Mouse (Mus musculus) hindbrain, embryonic 11.5 days (tissue): ENCODE data around the gene Snap47. TPM values are rescaled to one million over a fixed set of nuclear protein-coding genes. Genes with fewer than 3 reads are reported as not detected.
"Not testable (repeated sequence)": the region's sequence is repeated elsewhere in the genome, so short reads cannot be mapped to it uniquely, and the experiment has no call there.

ENCODE experiments used
- ATAC-seq: fragments of 200-750 bp; cut with Nextera tagmentation; 2 replicates; pipeline ENCODE4 v1.8.0; 2017; ENCODE audit warnings: mild to moderate bottlenecking, moderate TSS enrichment, moderate library complexity; ENCODE audit not compliant: low FRiP score
- DNase-seq: peaks from one replicate; pipeline ENCODE4 v3.0.0-alpha.2; 2015; ENCODE audit warnings: low spot score
- H3K27ac ChIP-seq: fragments of 300-500 bp; sonication (generic); 2 replicates; pipeline ENCODE4 v1.5.1; 2014; ENCODE audit warnings: mild to moderate bottlenecking, low read depth, low read length
- H3K27me3 ChIP-seq: fragments of 300-500 bp; sonication (generic); 2 replicates; pipeline ENCODE4 v1.6.1; 2014; ENCODE audit warnings: mild to moderate bottlenecking, low read length, moderate library complexity, mixed read lengths; ENCODE audit not compliant: control insufficient read depth, insufficient read depth
- H3K36me3 ChIP-seq: fragments of 300-500 bp; sonication (generic); 2 replicates; pipeline ENCODE4 v1.6.1; 2014; ENCODE audit warnings: mild to moderate bottlenecking, low read length, moderate library complexity, mixed read lengths; ENCODE audit not compliant: control insufficient read depth, insufficient read depth
- H3K4me1 ChIP-seq: fragments of 300-500 bp; sonication (generic); replicated peaks from 2 replicates; pipeline ENCODE4 v1.6.1; 2014; ENCODE audit warnings: low read length, mixed read lengths; ENCODE audit not compliant: control insufficient read depth, insufficient read depth
- H3K4me2 ChIP-seq: fragments of 300-500 bp; sonication (generic); replicated peaks from 2 replicates; pipeline ENCODE4 v1.6.1; 2014; ENCODE audit warnings: mild to moderate bottlenecking, low read depth, low read length
- H3K4me3 ChIP-seq: fragments of 300-500 bp; sonication (generic); 2 replicates; pipeline ENCODE4 v1.5.1; 2014; ENCODE audit warnings: low read depth, low read length
- H3K9ac ChIP-seq: fragments of 300-500 bp; sonication (generic); 2 replicates; pipeline ENCODE4 v1.6.1; 2014; ENCODE audit warnings: low read depth, low read length
- H3K9me3 ChIP-seq: fragments of 300-500 bp; sonication (generic); 2 replicates; pipeline ENCODE4 v1.6.1; 2016; ENCODE audit warnings: low read length; ENCODE audit not compliant: control insufficient read depth
- WGBS: fragments of 180-500 bp; shearing (Covaris S2); extraction: QIAGEN DNeasy Blood & Tissue Kit; methylation state at CpG from one replicate; pipeline ENCODE4 v1.1.7; 2014; 5-methylcytosine and 5-hydroxymethylcytosine counted together
- polyA plus RNA-seq: library from polyadenylated mRNA; unstranded; fragments of >200 nt; fragmentation: Nextera tagmentation; extraction: Ambion mirVana; gene quantifications from 2 replicates; pipeline ENCODE4 v1.2.1, GENCODE M21; 2014

The Snap47 gene
- polyA plus RNA-seq, 1 experiment from 2014 or later = 195 TPM

- WGBS = 91% methylated on average over 3 of the region's 3 CpGs
- no peak for DNase-seq
- Histone ChIP-seq H3K4me3 (no peak overlapping the region), H3K4me2 (no peak overlapping the region), H3K9me3 (no peaks in the 10 kb centered on the region), H3K36me3 (no peaks in the 10 kb centered on the region), H3K27ac (no peak overlapping the region), H3K4me1 (no peaks in the 10 kb centered on the region), H3K9ac (no peak overlapping the region), H3K27me3 (no peaks in the 10 kb centered on the region)
- no peak for ATAC-seq
These were observed 73.0 kb downstream of the Snap47 start for GRCm38 (mm10) chr11:59377999-59378398.

DNA sequence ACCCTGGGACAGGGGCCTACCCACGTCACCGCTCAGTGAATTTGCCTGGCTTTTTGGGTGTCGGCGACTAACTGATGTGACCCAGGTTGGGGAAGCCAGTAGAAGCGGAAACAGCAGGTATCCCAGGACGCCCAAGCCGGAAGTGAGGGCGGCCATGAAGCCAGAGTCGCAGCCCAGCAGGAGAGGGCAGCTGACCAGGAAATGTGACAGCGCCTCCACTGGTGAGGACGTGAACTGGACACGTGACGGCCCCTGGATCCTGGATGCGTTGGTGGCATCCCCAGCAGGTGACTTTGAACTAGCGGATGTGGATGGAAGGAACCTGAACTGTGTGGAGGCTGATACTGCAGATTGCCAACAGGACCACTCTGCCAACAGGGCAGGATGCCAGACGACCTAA lies 75.5 kb downstream of the Snap47 start, which contains the start of gene Prss38:
Gene Prss38 (minus strand): TSS at position 183 of the 400 bp plus-strand sequence.
- Histone ChIP-seq H3K36me3 (no peaks in the 10 kb centered on the region), H3K4me1 (no peaks in the 10 kb centered on the region), H3K9me3 (no peaks in the 10 kb centered on the region), H3K9ac (no peak within 1 kb of the TSS), H3K27me3 (no peaks in the 10 kb centered on the region), H3K4me2 (no peak within 1 kb of the TSS), H3K27ac (no peak within 1 kb of the TSS), H3K4me3 (no peak within 1 kb of the TSS)
- 73% methylated on average over 16 of the region's 16 CpGs for WGBS
- DNase-seq (no peak), ATAC-seq (no peak)

DNA sequence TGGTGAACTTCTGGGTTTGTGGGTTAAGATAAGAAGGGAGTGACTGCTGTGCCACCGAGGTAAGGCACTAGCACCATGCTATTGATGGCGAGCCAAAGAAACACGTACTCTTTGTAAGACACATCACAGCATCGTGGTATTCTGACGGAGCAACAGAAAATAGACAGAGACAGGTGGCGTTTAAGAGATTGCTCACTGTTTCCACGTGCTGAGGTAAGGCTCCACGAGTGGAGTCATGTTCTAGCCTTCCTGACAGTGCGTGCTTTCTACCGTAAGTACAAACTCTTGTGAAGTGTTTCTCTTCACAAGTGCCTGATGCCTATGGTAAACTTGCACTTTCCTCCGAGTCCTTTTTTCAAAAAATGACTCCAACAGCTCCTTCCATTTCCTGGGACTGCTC lies 81.1 kb downstream of the Snap47 start:
- Histone ChIP-seq H3K27me3 (no peaks in the 10 kb centered on the region), H3K4me1 (no peaks in the 10 kb centered on the region), H3K9me3 (no peaks in the 10 kb centered on the region), H3K36me3 (no peaks in the 10 kb centered on the region), H3K4me2 (no peak overlapping the region), H3K9ac (no peak overlapping the region), H3K4me3 (no peak overlapping the region), H3K27ac (no peak overlapping the region)
- no peak for DNase-seq
- WGBS = 85% methylated on average over 11 of the region's 11 CpGs
- no peak for ATAC-seq

GRCm38 (mm10) chr11:59367955-59368354 lies 83.0 kb downstream of the Snap47 start:
- 84% methylated on average over 4 of the region's 4 CpGs for WGBS
- H3K9ac ChIP-seq, H3K4me1 ChIP-seq, H3K27ac ChIP-seq, H3K36me3 ChIP-seq, H3K4me3 ChIP-seq, H3K27me3 ChIP-seq, ATAC-seq, DNase-seq, H3K4me2 ChIP-seq, H3K9me3 ChIP-seq: not testable (repeated sequence)

DNA sequence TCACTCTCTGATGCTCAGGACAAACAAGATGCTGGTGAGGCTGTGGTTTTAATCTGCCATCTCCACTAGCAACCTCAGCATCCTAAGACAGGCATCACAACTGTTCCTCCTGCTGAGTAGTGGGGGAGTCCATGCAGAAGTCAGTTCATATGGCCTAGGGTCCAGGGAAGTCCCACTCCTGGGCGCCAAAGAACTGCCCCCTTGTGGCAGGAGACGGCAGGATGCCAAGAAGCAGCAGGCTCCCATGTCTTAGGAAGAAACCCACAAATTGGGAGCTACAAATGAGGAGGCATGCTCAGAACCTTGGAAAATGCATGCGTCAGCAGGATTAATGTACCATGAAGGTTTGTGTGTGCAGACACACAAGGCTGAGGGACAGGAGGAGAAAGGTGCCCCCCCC lies 84.4 kb downstream of the Snap47 start:
- Histone ChIP-seq H3K4me3 (no peak overlapping the region), H3K27ac (no peak overlapping the region), H3K9ac (no peak overlapping the region), H3K9me3 (no peaks in the 10 kb centered on the region), H3K4me2 (no peak overlapping the region), H3K27me3 (no peaks in the 10 kb centered on the region), H3K36me3 (no peaks in the 10 kb centered on the region), H3K4me1 (no peaks in the 10 kb centered on the region)
- ATAC-seq = no peak
- WGBS = 35% methylated on average over 3 of the region's 3 CpGs
- DNase-seq = peak; percentile 50

DNA sequence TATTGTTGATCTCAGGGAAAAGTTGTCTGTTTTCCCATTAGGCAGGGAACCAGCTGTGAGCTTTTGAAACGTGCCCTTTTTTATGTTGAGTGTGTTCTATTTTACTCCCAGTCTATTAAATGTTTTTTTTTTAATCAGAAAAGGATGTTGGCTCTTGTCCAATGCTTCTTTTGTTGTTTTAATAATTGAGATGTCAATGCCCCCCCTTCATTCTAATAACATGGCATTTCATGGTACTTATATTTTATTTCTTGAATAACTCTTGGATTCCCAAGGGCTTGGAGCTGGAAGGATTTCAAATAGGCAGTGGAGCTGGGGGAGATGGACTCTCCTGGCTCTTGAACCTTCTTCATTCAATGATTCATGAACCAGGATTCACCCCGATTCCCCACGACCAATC lies 85.0 kb downstream of the Snap47 start:
- ATAC-seq (no peak), DNase-seq (no peak)
- no peaks in the 10 kb centered on the region for H3K9me3 ChIP-seq
- H3K27ac ChIP-seq = no peak overlapping the region
- H3K9ac ChIP-seq = no peak overlapping the region
- no peaks in the 10 kb centered on the region for H3K4me1 ChIP-seq
- no peak overlapping the region for H3K4me2 ChIP-seq
- WGBS = 74% methylated on average over 3 of the region's 3 CpGs
- H3K36me3 ChIP-seq = no peaks in the 10 kb centered on the region
- no peak overlapping the region for H3K4me3 ChIP-seq
- H3K27me3 ChIP-seq = no peaks in the 10 kb centered on the region

DNA sequence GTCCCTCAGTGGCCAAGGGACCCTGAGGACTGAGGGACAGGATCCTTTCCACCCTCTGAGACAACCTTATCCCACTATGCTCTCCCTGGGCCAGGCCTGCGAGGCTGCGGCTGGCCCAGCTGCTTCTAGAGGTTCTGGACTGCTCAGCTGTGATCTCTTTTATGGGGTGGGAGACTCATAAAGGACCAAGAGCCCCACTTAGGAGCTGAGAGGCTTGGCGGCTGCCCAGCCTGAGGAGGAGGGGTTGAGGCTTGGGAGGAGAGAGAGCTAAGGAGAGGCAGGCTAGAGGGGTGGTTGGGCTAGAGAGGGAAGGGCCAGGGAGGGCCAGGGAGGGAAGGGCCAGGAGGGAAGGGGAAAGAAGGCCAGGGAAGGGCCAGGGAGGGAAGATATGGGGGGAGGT lies 86.6 kb downstream of the Snap47 start:
- Histone ChIP-seq H3K36me3 (no peaks in the 10 kb centered on the region), H3K4me1 (no peaks in the 10 kb centered on the region), H3K9me3 (no peaks in the 10 kb centered on the region), H3K4me3 (no peak overlapping the region), H3K27me3 (no peaks in the 10 kb centered on the region), H3K4me2 (no peak overlapping the region), H3K27ac (no peak overlapping the region), H3K9ac (no peak overlapping the region)
- DNase-seq (no peak), ATAC-seq (no peak)
- WGBS = 71% methylated on average over 3 of the region's 3 CpGs

DNA sequence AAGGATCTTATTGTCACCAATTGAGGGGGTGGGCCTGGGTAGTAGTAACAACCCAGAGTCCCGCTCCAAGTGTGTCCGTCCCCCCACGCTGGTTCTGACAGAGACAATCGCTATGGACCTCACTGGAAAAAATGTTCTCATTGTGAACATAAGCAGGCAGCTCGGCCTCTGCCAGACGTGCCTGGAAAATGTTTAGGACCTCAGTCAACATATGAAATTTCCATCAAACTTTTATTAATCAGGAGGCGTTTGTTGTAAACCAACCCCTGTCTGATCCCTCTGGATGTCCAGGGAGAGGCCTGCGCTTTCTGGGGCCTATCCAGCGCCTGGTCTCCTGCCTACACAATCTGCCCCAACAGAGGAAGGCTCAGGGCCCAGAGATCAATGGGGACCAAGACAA lies 87.0 kb downstream of the Snap47 start:
- WGBS = 84% methylated on average over 9 of the region's 9 CpGs
- Histone ChIP-seq H3K4me1 (no peaks in the 10 kb centered on the region), H3K36me3 (no peaks in the 10 kb centered on the region), H3K27ac (no peak overlapping the region), H3K9ac (no peak overlapping the region), H3K9me3 (no peaks in the 10 kb centered on the region), H3K4me2 (no peak overlapping the region), H3K27me3 (no peaks in the 10 kb centered on the region), H3K4me3 (no peak overlapping the region)
- DNase-seq = no peak
- no peak for ATAC-seq

GRCm38 (mm10) chr11:59361291-59361690 lies 89.7 kb downstream of the Snap47 start:
- WGBS = 85% methylated on average over 9 of the region's 9 CpGs
- Histone ChIP-seq H3K36me3 (no peaks in the 10 kb centered on the region), H3K9me3 (no peaks in the 10 kb centered on the region), H3K9ac (no peak overlapping the region), H3K27ac (no peak overlapping the region), H3K27me3 (no peaks in the 10 kb centered on the region), H3K4me2 (no peak overlapping the region), H3K4me1 (no peaks in the 10 kb centered on the region), H3K4me3 (no peak overlapping the region)
- no peak for ATAC-seq
- no peak for DNase-seq
